In genomic region chr6:28980219-28980618, GRCm38 (mm10) we compare ENCODE assay signal across 8 mouse cellular contexts.
DNase-seq lines count a peak whose midpoint lies in the region; ATAC-seq lines count a peak whose summit lies in the region.

No protein-coding gene starts in this region.

- H3K36me3 ChIP-seq in lung, embryonic 15.5 days, result no peaks in the 10 kb centered on the region
- H3K36me3 ChIP-seq in kidney, embryonic 14.5 days (ENCODE audit: control insufficient read depth, insufficient read depth, low read length), result no peaks in the 10 kb centered on the region
- no peaks in the 10 kb centered on the region for H3K36me3 ChIP-seq in neural tube, embryonic 14.5 days (ENCODE audit: control insufficient read depth, insufficient read depth, low read length)

- no peak for DNase-seq in lung, postnatal 36 days
- DNase-seq in embryo, embryonic 9.5 days (ENCODE audit: extremely low spot score), result peak; percentile 40
- no peak for DNase-seq in left cerebral cortex, postnatal 14 days (ENCODE audit: low spot score in 2 of 2)
- no peak for DNase-seq in layer of hippocampus, postnatal 14 days (ENCODE audit: low spot score in 2 of 2)
- no peak for DNase-seq in c-Kit-positive CD71-positive TER-119-positive erythroid progenitor cells, embryonic 14.5 days (ENCODE audit: low spot score)

- no peak for ATAC-seq in lung, embryonic 15.5 days (ENCODE audit: borderline replicate concordance, extremely low read depth, low FRiP score, low TSS enrichment)
- ATAC-seq in kidney, embryonic 14.5 days (ENCODE audit: low FRiP score, low TSS enrichment), result no peak
- ATAC-seq in neural tube, embryonic 14.5 days (ENCODE audit: low read depth), result peak; percentile 39; the same call in 1 of the 2 replicates

- H3K4me1 ChIP-seq in lung, embryonic 15.5 days, result peaks cover 17% of the 10 kb centered on the region
- H3K4me1 ChIP-seq in kidney, embryonic 14.5 days (ENCODE audit: control insufficient read depth, insufficient read depth, low read length), result peaks cover 9% of the 10 kb centered on the region; the same call in 1 of the 2 replicates
- peaks cover 18% of the 10 kb centered on the region; the same call in 1 of the 2 replicates for H3K4me1 ChIP-seq in neural tube, embryonic 14.5 days (ENCODE audit: control insufficient read depth, insufficient read depth, low read length)

- H3K27ac ChIP-seq in lung, embryonic 15.5 days, result no peak overlapping the region
- no peak overlapping the region for H3K27ac ChIP-seq in kidney, embryonic 14.5 days (ENCODE audit: low read depth, low read length)
- H3K27ac ChIP-seq in neural tube, embryonic 14.5 days (ENCODE audit: low read depth, low read length), result peak overlapping the region; percentile 78

- peaks cover 39% of the 10 kb centered on the region for H3K27me3 ChIP-seq in lung, embryonic 15.5 days
- peaks cover 34% of the 10 kb centered on the region for H3K27me3 ChIP-seq in kidney, embryonic 14.5 days (ENCODE audit: control insufficient read depth, insufficient read depth, low read length)
- H3K27me3 ChIP-seq in neural tube, embryonic 14.5 days (ENCODE audit: control insufficient read depth, insufficient read depth, low read length), result no peaks in the 10 kb centered on the region; the same call in 1 of the 2 replicates

- WGBS in lung, embryonic 15.5 days, result 3% methylated on average over 14 of the region's 14 CpGs
- WGBS in kidney, embryonic 14.5 days, result 5% methylated on average over 14 of the region's 14 CpGs
- WGBS in neural tube, embryonic 14.5 days, result 3% methylated on average over 14 of the region's 14 CpGs

- H3K9ac ChIP-seq in lung, embryonic 15.5 days, result no peak overlapping the region
- peak overlapping the region; percentile 53; the same call in 1 of the 2 replicates for H3K9ac ChIP-seq in kidney, embryonic 14.5 days (ENCODE audit: low read depth, low read length)
- H3K9ac ChIP-seq in neural tube, embryonic 14.5 days (replicated peaks; ENCODE audit: low read depth, low read length), result peak overlapping the region; percentile 72

- H3K4me2 ChIP-seq in lung, embryonic 15.5 days, result peak overlapping the region; percentile 78
- peak overlapping the region; percentile 90 for H3K4me2 ChIP-seq in kidney, embryonic 14.5 days (replicated peaks; ENCODE audit: low read depth, low read length)
- peak overlapping the region; percentile 78 for H3K4me2 ChIP-seq in neural tube, embryonic 14.5 days (ENCODE audit: low read depth, low read length)

- H3K9me3 ChIP-seq in lung, embryonic 15.5 days, result no peaks in the 10 kb centered on the region
- no peaks in the 10 kb centered on the region for H3K9me3 ChIP-seq in kidney, embryonic 14.5 days (ENCODE audit: control insufficient read depth, low read length)
- H3K9me3 ChIP-seq in neural tube, embryonic 14.5 days (ENCODE audit: control insufficient read depth, low read length), result no peaks in the 10 kb centered on the region

- intact Hi-C loops in left cerebral cortex, postnatal 14 days (cut with DNase I), result no loop called here

- peak overlapping the region; percentile 43 for H3K4me3 ChIP-seq in lung, embryonic 15.5 days
- H3K4me3 ChIP-seq in kidney, embryonic 14.5 days (ENCODE audit: low read length), result peak overlapping the region; percentile 47
- peak overlapping the region; percentile 44 for H3K4me3 ChIP-seq in neural tube, embryonic 14.5 days (ENCODE audit: low read depth, low read length)
